ENCODE assay signal across 12 mouse cellular contexts in the genomic region with DNA sequence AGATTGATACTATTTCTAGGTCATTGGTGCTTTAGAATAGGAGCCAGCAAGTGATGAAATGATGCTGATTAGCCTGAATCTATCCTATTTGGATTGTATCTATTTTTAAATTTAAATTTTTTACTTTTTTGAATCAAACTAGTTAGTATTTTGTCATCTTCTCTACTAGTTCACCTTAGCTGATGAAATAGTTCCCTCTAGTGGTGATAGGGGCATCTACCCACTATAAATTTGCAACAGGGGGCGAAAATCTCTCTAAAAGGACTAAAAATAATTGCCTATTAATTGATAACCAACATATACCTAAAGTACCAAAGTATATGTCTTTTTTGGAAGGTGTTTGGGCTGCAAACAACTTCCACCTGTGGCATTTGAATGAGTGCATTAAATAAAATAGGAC. TPM values are rescaled to one million over a fixed set of nuclear protein-coding genes. Genes with fewer than 3 reads are reported as not detected.
DNase-seq lines count a peak whose midpoint lies in the region; ATAC-seq and TF ChIP-seq lines count a peak whose summit lies in the region.
"Had no signal": no experiment of that assay in that cellular context is flagged by ENCODE, and none has a peak within 500 bp of the region (broad histone marks: within the 10 kb centered on the region; RNA-seq: fewer than 3 reads in every experiment).

No protein-coding gene starts in this region.

- intact Hi-C loops in gastrocnemius, postnatal 14 days (cut with DNase I; ENCODE audit: low total_unique reads): loop anchor here (10.0 kb wide), 1 partner anchor 63 kb away; no protein-coding TSS in a partner anchor

- H3K9me3 ChIP-seq in forebrain, embryonic 14.5 days (replicated peaks; ENCODE audit: control insufficient read depth, low read length): no peaks in the 10 kb centered on the region
- H3K9me3 ChIP-seq in forebrain, embryonic 15.5 days: no peaks in the 10 kb centered on the region
- no peaks in the 10 kb centered on the region for H3K9me3 ChIP-seq in liver, postnatal 0 days (ENCODE audit: low read length)
- H3K9me3 ChIP-seq in liver, embryonic 11.5 days (ENCODE audit: control insufficient read depth, low read length): no peaks in the 10 kb centered on the region
- H3K9me3 ChIP-seq: liver, embryonic 15.5 days; neural tube, embryonic 12.5 days had no signal

- no peaks in the 10 kb centered on the region for H3K4me1 ChIP-seq in forebrain, embryonic 14.5 days (ENCODE audit: control insufficient read depth, insufficient read depth, low read length)
- H3K4me1 ChIP-seq in forebrain, embryonic 15.5 days: no peaks in the 10 kb centered on the region
- no peaks in the 10 kb centered on the region for H3K4me1 ChIP-seq in liver, postnatal 0 days (ENCODE audit: insufficient read depth)
- no peaks in the 10 kb centered on the region for H3K4me1 ChIP-seq in liver, embryonic 11.5 days (replicated peaks; ENCODE audit: control insufficient read depth, insufficient read depth, low read length)
- H3K4me1 ChIP-seq: liver, embryonic 15.5 days; neural tube, embryonic 12.5 days had no signal

- no peak overlapping the region for H3K27ac ChIP-seq in forebrain, embryonic 14.5 days (ENCODE audit: low read depth, low read length)
- no peak overlapping the region for H3K27ac ChIP-seq in forebrain, embryonic 15.5 days (replicated peaks)
- no peak overlapping the region for H3K27ac ChIP-seq in liver, postnatal 0 days (ENCODE audit: low read depth)
- no peak overlapping the region for H3K27ac ChIP-seq in liver, embryonic 11.5 days (ENCODE audit: low read depth, low read length)
- H3K27ac ChIP-seq: liver, embryonic 15.5 days; neural tube, embryonic 12.5 days had no signal

- no peak for ATAC-seq in forebrain, embryonic 14.5 days
- ATAC-seq in forebrain, embryonic 15.5 days (replicated peaks): no peak
- ATAC-seq in liver, postnatal 0 days: no peak
- ATAC-seq in liver, embryonic 11.5 days (replicated peaks; ENCODE audit: low FRiP score): no peak

- H3K4me2 ChIP-seq in forebrain, embryonic 14.5 days (ENCODE audit: low read length): no peak overlapping the region
- no peak overlapping the region for H3K4me2 ChIP-seq in forebrain, embryonic 15.5 days (replicated peaks)
- H3K4me2 ChIP-seq in liver, postnatal 0 days (ENCODE audit: low read depth, low read length): no peak overlapping the region
- H3K4me2 ChIP-seq in liver, embryonic 11.5 days: no peak overlapping the region
- H3K4me2 ChIP-seq: liver, embryonic 15.5 days; neural tube, embryonic 12.5 days had no signal

- H3K27me3 ChIP-seq in forebrain, embryonic 14.5 days (replicated peaks; ENCODE audit: control insufficient read depth, insufficient read depth, low read length): no peaks in the 10 kb centered on the region
- H3K27me3 ChIP-seq in forebrain, embryonic 15.5 days: no peaks in the 10 kb centered on the region
- no peaks in the 10 kb centered on the region for H3K27me3 ChIP-seq in liver, postnatal 0 days (ENCODE audit: insufficient read depth, low read length)
- H3K27me3 ChIP-seq in liver, embryonic 11.5 days (replicated peaks; ENCODE audit: control insufficient read depth, insufficient read depth, low read length): no peaks in the 10 kb centered on the region
- H3K27me3 ChIP-seq: liver, embryonic 15.5 days; neural tube, embryonic 12.5 days had no signal

- WGBS in forebrain, embryonic 14.5 days: 48% methylated on average over 1 of the region's 1 CpGs
- 51% methylated on average over 1 of the region's 1 CpGs for WGBS in forebrain, embryonic 15.5 days
- 57% methylated on average over 1 of the region's 1 CpGs for WGBS in liver, postnatal 0 days (ENCODE audit: insufficient replicate concordance)
- 64% methylated on average over 1 of the region's 1 CpGs for WGBS in liver, embryonic 11.5 days

- peak; percentile 59 for DNase-seq in forebrain, embryonic 14.5 days (ENCODE audit: low spot score)
- DNase-seq in liver, postnatal 0 days: no peak
- no peak for DNase-seq in liver, embryonic 11.5 days (ENCODE audit: low spot score)
- DNase-seq in R1 (ENCODE audit: low read depth, low spot score): peak; percentile 25
- peak; percentile 20 for DNase-seq in retina, adult 2 months (ENCODE audit: low read depth, low spot score)
- DNase-seq in gastrocnemius, postnatal 14 days: no peak
- no peak for DNase-seq in spleen, adult 18-20 months
- DNase-seq: heart, postnatal 14 days; layer of hippocampus, adult 9-11 months had no signal

- TF ChIP-seq CTCF in liver, postnatal 0 days (IDR thresholded peaks at IDR 0.05; ENCODE audit: low read depth): peak; percentile 60

- H3K4me3 ChIP-seq in forebrain, embryonic 14.5 days (ENCODE audit: low read depth, low read length): no peak overlapping the region
- H3K4me3 ChIP-seq in forebrain, embryonic 15.5 days: no peak overlapping the region
- no peak overlapping the region for H3K4me3 ChIP-seq in liver, postnatal 0 days (ENCODE audit: low read depth, low read length)
- no peak overlapping the region for H3K4me3 ChIP-seq in liver, embryonic 11.5 days (ENCODE audit: low read depth, low read length)
- H3K4me3 ChIP-seq: liver, embryonic 15.5 days; neural tube, embryonic 12.5 days had no signal

- peaks cover 20% of the 10 kb centered on the region; the same call in 1 of the 2 replicates for H3K36me3 ChIP-seq in forebrain, embryonic 14.5 days (ENCODE audit: control insufficient read depth, insufficient read depth, low read length)
- H3K36me3 ChIP-seq in forebrain, embryonic 15.5 days: peaks cover 15% of the 10 kb centered on the region; the same call in 1 of the 2 replicates
- H3K36me3 ChIP-seq in liver, postnatal 0 days (replicated peaks; ENCODE audit: insufficient read depth, low read length): peaks cover 7% of the 10 kb centered on the region; the same call in 1 of the 2 replicates
- H3K36me3 ChIP-seq in liver, embryonic 11.5 days (ENCODE audit: control insufficient read depth, insufficient read depth, low read length): no peaks in the 10 kb centered on the region; the same call in 1 of the 2 replicates
- H3K36me3 ChIP-seq: liver, embryonic 15.5 days had no signal

- TF ChIP-seq EP300 in liver, postnatal 0 days (IDR thresholded peaks at IDR 0.05; ENCODE audit: low read depth): no peak

- H3K9ac ChIP-seq in forebrain, embryonic 14.5 days (ENCODE audit: low read length): no peak overlapping the region
- H3K9ac ChIP-seq in forebrain, embryonic 15.5 days (replicated peaks): no peak overlapping the region
- no peak overlapping the region for H3K9ac ChIP-seq in liver, postnatal 0 days (replicated peaks)
- H3K9ac ChIP-seq in liver, embryonic 11.5 days (ENCODE audit: low read depth, low read length): no peak overlapping the region
- H3K9ac ChIP-seq: liver, embryonic 15.5 days; neural tube, embryonic 12.5 days had no signal

RNA-seq across cellular contexts. Expression of a gene that starts 46.4 kb away (rescaled TPM):
- polyA plus RNA-seq in forebrain, embryonic 14.5 days (2014; fragmentation: Nextera tagmentation; extraction: Ambion mirVana): 19.1 and 23.0 TPM in 2 replicates
- 23.3 and 23.7 TPM in 2 replicates for polyA plus RNA-seq in forebrain, embryonic 15.5 days (2015; fragmentation: Nextera tagmentation; extraction: Ambion mirVana)
- polyA plus RNA-seq in liver, postnatal 0 days (2015; fragmentation: Nextera tagmentation; extraction: Ambion mirVana): 5.7 and 6.4 TPM in 2 replicates
- polyA plus RNA-seq in liver, embryonic 11.5 days (2014; fragmentation: Nextera tagmentation; extraction: Ambion mirVana): 18.8 and 18.9 TPM in 2 replicates
- total RNA-seq in gastrocnemius, postnatal 14 days (2021): 10 to 100 TPM; 14.1 to 15.7 TPM

Comparison
In these comparisons a context has a peak if more than half of its experiments do, and no peak if none do; other contexts are left out.
1. DNase-seq: peak in forebrain, embryonic 14.5 days (single experiment), R1 (single experiment) and retina, adult 2 months (single experiment); none in liver, postnatal 0 days (single experiment), liver, embryonic 11.5 days (single experiment), gastrocnemius, postnatal 14 days (single experiment) and spleen, adult 18-20 months (0 of 2).